Mouse (Mus musculus) liver, embryonic 16.5 days (tissue): ENCODE results near the gene Olfr1357. TPM values are rescaled to one million over a fixed set of nuclear protein-coding genes. Genes with fewer than 3 reads are reported as not detected.

Experiments used
- polyA plus RNA-seq: library from polyadenylated mRNA; unstranded; fragments of >200 nt; fragmentation: Nextera tagmentation; extraction: Ambion mirVana; gene quantifications from 2 replicates; pipeline ENCODE4 v1.2.1, GENCODE M21; 2015

Gene Olfr1357
- polyA plus RNA-seq, 1 experiment from 2014 or later = not detected

Other genes with a start within 250 kb of the Olfr1357 start
- gene Rrp1, start 205.0 kb downstream of the Olfr1357 start, polyA plus RNA-seq = 101 and 105 TPM in 2 replicates
- 93.9 and 102 TPM in 2 replicates for gene Cstb, start 192.4 kb downstream of the Olfr1357 start, polyA plus RNA-seq
- gene Pdxk, start 153.1 kb downstream of the Olfr1357 start, polyA plus RNA-seq = 5.4 and 6.4 TPM in 2 replicates
- not detected in 2 replicates for gene Olfr1358, start 100.6 kb downstream of the Olfr1357 start, polyA plus RNA-seq
- 13.7 and 14.6 TPM in 2 replicates for gene Ilvbl, start 43.7 kb downstream of the Olfr1357 start, polyA plus RNA-seq
- gene Syde1, start 26.1 kb downstream of the Olfr1357 start, polyA plus RNA-seq = 1.0 and 1.5 TPM in 2 replicates
- not detected in 2 replicates for gene Casp14, start 100.2 kb upstream of the Olfr1357 start, polyA plus RNA-seq
- not detected in 2 replicates for gene Ccdc105, start 135.0 kb upstream of the Olfr1357 start, polyA plus RNA-seq
- 0.22 and 0.26 TPM in 2 replicates for gene Slc1a6, start 162.4 kb upstream of the Olfr1357 start, polyA plus RNA-seq
- not detected in 2 replicates for gene Olfr1356, start 234.1 kb upstream of the Olfr1357 start, polyA plus RNA-seq